Mouse (Mus musculus) limb, embryonic 14.5 days (tissue): ENCODE measurements around the gene Polm. TPM values are rescaled to one million over a fixed set of nuclear protein-coding genes. Genes with fewer than 3 reads are reported as not detected.

ENCODE experiments used
- ATAC-seq: fragments of 200-750 bp; cut with Nextera tagmentation; 2 replicates; pipeline ENCODE4 v1.8.0; 2017; ENCODE audit warnings: low read depth, moderate number of reproducible peaks, moderate TSS enrichment; ENCODE audit not compliant: low FRiP score
- DNase-seq: peaks from one replicate; pipeline ENCODE4 v3.0.0-alpha.2; 2015; ENCODE audit warnings: low spot score
- H3K27ac ChIP-seq: fragments of 300-500 bp; sonication (generic); replicated peaks from 2 replicates; pipeline ENCODE4 v1.5.1; 2014; ENCODE audit warnings: low read depth, mild to moderate bottlenecking, low read length, moderate library complexity, mixed read lengths
- H3K27me3 ChIP-seq: fragments of 300-500 bp; sonication (generic); 2 replicates; pipeline ENCODE4 v1.6.1; 2014; ENCODE audit warnings: low read length, mixed read lengths; ENCODE audit not compliant: control insufficient read depth, insufficient read depth
- H3K36me3 ChIP-seq: fragments of 300-500 bp; sonication (generic); 2 replicates; pipeline ENCODE4 v1.6.1; 2014; ENCODE audit warnings: mild to moderate bottlenecking, low read length, moderate library complexity, mixed read lengths; ENCODE audit not compliant: control insufficient read depth, insufficient read depth
- H3K4me1 ChIP-seq: fragments of 300-500 bp; sonication (generic); 2 replicates; pipeline ENCODE4 v1.6.1; 2014; ENCODE audit warnings: antibody characterized with exemption, low read length, mixed read lengths; ENCODE audit not compliant: control insufficient read depth, insufficient read depth
- H3K4me2 ChIP-seq: fragments of 300-500 bp; sonication (generic); replicated peaks from 2 replicates; pipeline ENCODE4 v1.6.1; 2014; ENCODE audit warnings: low read depth, mild to moderate bottlenecking, low read length, moderate library complexity; ENCODE audit not compliant: severe bottlenecking
- H3K4me3 ChIP-seq: fragments of 300-500 bp; sonication (generic); replicated peaks from 2 replicates; pipeline ENCODE4 v1.5.1; 2014; ENCODE audit warnings: low read length
- H3K9ac ChIP-seq: fragments of 300-500 bp; sonication (generic); 2 replicates; pipeline ENCODE4 v1.6.1; 2014; ENCODE audit warnings: mild to moderate bottlenecking, low read depth, low read length, moderate library complexity; ENCODE audit not compliant: severe bottlenecking
- H3K9me3 ChIP-seq: fragments of 300-500 bp; sonication (generic); 2 replicates; pipeline ENCODE4 v1.6.1; 2016; ENCODE audit warnings: low read length; ENCODE audit not compliant: control insufficient read depth
- POLR2A ChIP-seq: fragments of 200-500 bp; IDR thresholded peaks from 2 replicates; pipeline ENCODE4 v1.8.0; 2012; ENCODE audit warnings: inconsistent platforms, mild to moderate bottlenecking, moderate library complexity, borderline replicate concordance; ENCODE audit not compliant: insufficient read depth, insufficient read length; ENCODE audit errors: extremely low read depth
- WGBS: fragments of 180-500 bp; shearing (Covaris S2); extraction: QIAGEN DNeasy Blood & Tissue Kit; methylation state at CpG from one replicate; pipeline ENCODE4 v1.1.7; 2014; 5-methylcytosine and 5-hydroxymethylcytosine counted together
- polyA plus RNA-seq, 2 experiments: library from polyadenylated mRNA; depleted of rRNA in 1 of 2; stranded (reverse) in 1 of 2; unstranded in 1 of 2; fragments of >200 nt; fragmentation: Nextera tagmentation in 1 of 2; extraction: Ambion mirVana in 1 of 2; gene quantifications; 2 replicates each; pipeline versions ENCODE4 v1.2.1 to v1.2.3; 2012 to 2014

Gene Polm
- polyA plus RNA-seq, 2 experiments, result 11.1 to 29.5 TPM

- H3K36me3 ChIP-seq, result peaks cover 63% of the 10 kb centered on the region
- no peak overlapping the region for H3K4me2 ChIP-seq
- peaks cover 8% of the 10 kb centered on the region for H3K4me1 ChIP-seq
- TF ChIP-seq POLR2A, result no peak
- no peak overlapping the region for H3K27ac ChIP-seq
- no peak overlapping the region for H3K9ac ChIP-seq
- 84% methylated on average over 17 of the region's 17 CpGs for WGBS
- no peak for ATAC-seq
- H3K27me3 ChIP-seq, result no peaks in the 10 kb centered on the region
- H3K9me3 ChIP-seq, result no peaks in the 10 kb centered on the region
- no peak for DNase-seq
- H3K4me3 ChIP-seq, result no peak overlapping the region
These were observed 38.0 kb downstream of the Polm start for GRCm38 (mm10) chr11:5799621-5800490.

- Histone ChIP-seq H3K9me3 (no peaks in the 10 kb centered on the region), H3K4me3 (no peak overlapping the region), H3K9ac (no peak overlapping the region), H3K4me2 (no peak overlapping the region), H3K27ac (no peak overlapping the region), H3K36me3 (peaks cover 82% of the 10 kb centered on the region), H3K27me3 (no peaks in the 10 kb centered on the region), H3K4me1 (no peaks in the 10 kb centered on the region; the same call in 1 of the 2 replicates)
- TF ChIP-seq POLR2A, result no peak
- ATAC-seq (no peak), DNase-seq (no peak)
- 91% methylated on average over 5 of the region's 5 CpGs for WGBS
These were observed 39.9 kb downstream of the Polm start for GRCm38 (mm10) chr11:5797928-5798327.

- H3K36me3 ChIP-seq, result peaks cover 88% of the 10 kb centered on the region
- H3K9ac ChIP-seq, result no peak overlapping the region
- ATAC-seq, result no peak
- H3K9me3 ChIP-seq, result no peaks in the 10 kb centered on the region
- no peak overlapping the region for H3K27ac ChIP-seq
- no peak overlapping the region for H3K4me3 ChIP-seq
- H3K4me1 ChIP-seq, result no peaks in the 10 kb centered on the region; the same call in 1 of the 2 replicates
- 71% methylated on average over 11 of the region's 11 CpGs for WGBS
- DNase-seq, result no peak
- no peak overlapping the region for H3K4me2 ChIP-seq
- no peaks in the 10 kb centered on the region for H3K27me3 ChIP-seq
- no peak for TF ChIP-seq POLR2A
These were observed 40.4 kb downstream of the Polm start for GRCm38 (mm10) chr11:5797371-5797770.

GRCm38 (mm10) chr11:5796939-5797338 is 40.9 kb downstream of the Polm start:
- Histone ChIP-seq H3K9ac (no peak overlapping the region), H3K27me3 (no peaks in the 10 kb centered on the region), H3K27ac (no peak overlapping the region), H3K4me3 (no peak overlapping the region), H3K4me1 (no peaks in the 10 kb centered on the region), H3K4me2 (no peak overlapping the region), H3K9me3 (no peaks in the 10 kb centered on the region), H3K36me3 (peaks cover 92% of the 10 kb centered on the region)
- DNase-seq, result no peak
- no peak for TF ChIP-seq POLR2A
- ATAC-seq, result no peak
- WGBS, result 85% methylated on average over 15 of the region's 15 CpGs

GRCm38 (mm10) chr11:5795706-5796105 is 42.1 kb downstream of the Polm start:
- no peak for DNase-seq
- no peak for ATAC-seq
- H3K9ac ChIP-seq, result no peak overlapping the region
- no peaks in the 10 kb centered on the region for H3K9me3 ChIP-seq
- H3K4me1 ChIP-seq, result no peaks in the 10 kb centered on the region
- no peak overlapping the region for H3K4me3 ChIP-seq
- H3K4me2 ChIP-seq, result no peak overlapping the region
- TF ChIP-seq POLR2A, result no peak
- peaks cover 93% of the 10 kb centered on the region for H3K36me3 ChIP-seq
- 92% methylated on average over 7 of the region's 7 CpGs for WGBS
- no peaks in the 10 kb centered on the region for H3K27me3 ChIP-seq
- H3K27ac ChIP-seq, result no peak overlapping the region
